Mouse (Mus musculus): ENCODE data around the gene Trip13. TPM values are rescaled to one million over a fixed set of nuclear protein-coding genes. Genes with fewer than 3 reads are reported as not detected.
A peak's percentile ranks its signal among the peaks of the same experiment; 100 is the strongest.

Trip13 gene
- polyA plus RNA-seq, 1 experiment from 2014 or later = 19.1 TPM

GRCm38 (mm10) chr13:73881347-73881746 lies 56.2 kb downstream of the Trip13 start:
- Histone ChIP-seq H3K27ac (no peak overlapping the region), H3K9ac (ENCODE audit: low read depth, low read length) (no peak overlapping the region), H3K9me3 (replicated peaks; ENCODE audit: low read length) (no peaks in the 10 kb centered on the region), H3K4me3 (replicated peaks; ENCODE audit: low read depth, low read length) (no peak overlapping the region), H3K4me1 (replicated peaks; ENCODE audit: insufficient read depth, low read length) (no peaks in the 10 kb centered on the region), H3K4me2 (ENCODE audit: low read length) (no peak overlapping the region), H3K27me3 (ENCODE audit: insufficient read depth, low read length) (no peaks in the 10 kb centered on the region), H3K36me3 (ENCODE audit: insufficient read depth, low read length) (no peaks in the 10 kb centered on the region)
- 65% methylated on average over 8 of the region's 8 CpGs for WGBS
- peak; percentile 47 for DNase-seq (ENCODE audit: low spot score)
- ATAC-seq (replicated peaks; ENCODE audit: low FRiP score, low read depth) = no peak
- no peak for TF ChIP-seq CTCF (IDR thresholded peaks at IDR 0.05; ENCODE audit: low read depth)

GRCm38 (mm10) chr13:73879824-73880223 lies 57.8 kb downstream of the Trip13 start:
- H3K36me3 ChIP-seq (ENCODE audit: insufficient read depth, low read length) = no peaks in the 10 kb centered on the region
- no peak overlapping the region for H3K9ac ChIP-seq (ENCODE audit: low read depth, low read length)
- no peaks in the 10 kb centered on the region for H3K9me3 ChIP-seq (replicated peaks; ENCODE audit: low read length)
- peak; percentile 25; the same call in 1 of the 2 replicates for TF ChIP-seq CTCF (IDR thresholded peaks at IDR 0.05; ENCODE audit: low read depth)
- DNase-seq (ENCODE audit: low spot score) (no peak), ATAC-seq (replicated peaks; ENCODE audit: low FRiP score, low read depth) (no peak)
- H3K27me3 ChIP-seq (ENCODE audit: insufficient read depth, low read length) = no peaks in the 10 kb centered on the region
- no peak overlapping the region for H3K4me2 ChIP-seq (ENCODE audit: low read length)
- H3K4me3 ChIP-seq (replicated peaks; ENCODE audit: low read depth, low read length) = no peak overlapping the region
- no peaks in the 10 kb centered on the region for H3K4me1 ChIP-seq (replicated peaks; ENCODE audit: insufficient read depth, low read length)
- 88% methylated on average over 5 of the region's 5 CpGs for WGBS
- no peak overlapping the region for H3K27ac ChIP-seq

GRCm38 (mm10) chr13:73872159-73872558 lies 65.4 kb downstream of the Trip13 start:
- H3K9me3 ChIP-seq (replicated peaks; ENCODE audit: low read length) = no peaks in the 10 kb centered on the region
- no peaks in the 10 kb centered on the region for H3K4me1 ChIP-seq (replicated peaks; ENCODE audit: insufficient read depth, low read length)
- H3K27ac ChIP-seq = no peak overlapping the region
- WGBS = 76% methylated on average over 2 of the region's 2 CpGs
- no peak for ATAC-seq (replicated peaks; ENCODE audit: low FRiP score, low read depth)
- H3K4me3 ChIP-seq (replicated peaks; ENCODE audit: low read depth, low read length) = no peak overlapping the region
- H3K4me2 ChIP-seq (ENCODE audit: low read length) = no peak overlapping the region
- no peak overlapping the region for H3K9ac ChIP-seq (ENCODE audit: low read depth, low read length)
- H3K27me3 ChIP-seq (ENCODE audit: insufficient read depth, low read length) = no peaks in the 10 kb centered on the region
- TF ChIP-seq CTCF (IDR thresholded peaks at IDR 0.05; ENCODE audit: low read depth) = no peak
- no peak for DNase-seq (ENCODE audit: low spot score)
- H3K36me3 ChIP-seq (ENCODE audit: insufficient read depth, low read length) = no peaks in the 10 kb centered on the region

Small RNA genes within 50 kb of the gene (microRNA-seq; reads per million reads assigned to microRNA genes)
- not detected for gene Gm25197

Other genes with a start within 250 kb of the Trip13 start
- gene Slc6a19, start 232.9 kb downstream of the Trip13 start, polyA plus RNA-seq (2015; fragmentation: Nextera tagmentation; extraction: Ambion mirVana) = 5.7 and 5.9 TPM in 2 replicates
- gene Slc12a7, start 204.7 kb downstream of the Trip13 start, polyA plus RNA-seq (2015; fragmentation: Nextera tagmentation; extraction: Ambion mirVana) = 14.7 and 16.1 TPM in 2 replicates
- gene Nkd2, start 90.2 kb downstream of the Trip13 start, polyA plus RNA-seq (2015; fragmentation: Nextera tagmentation; extraction: Ambion mirVana) = 8.9 and 10.1 TPM in 2 replicates
- 35.5 and 39.0 TPM in 2 replicates for gene Brd9, start within 50 bp of the Trip13 start, polyA plus RNA-seq (2015; fragmentation: Nextera tagmentation; extraction: Ambion mirVana)
- not detected in 2 replicates for gene Zdhhc11, start 26.1 kb upstream of the Trip13 start, polyA plus RNA-seq (2015; fragmentation: Nextera tagmentation; extraction: Ambion mirVana)
- gene Tppp, start 71.6 kb upstream of the Trip13 start, polyA plus RNA-seq (2015; fragmentation: Nextera tagmentation; extraction: Ambion mirVana) = 0.42 and 0.56 TPM in 2 replicates
- gene Cep72, start 124.5 kb upstream of the Trip13 start, polyA plus RNA-seq (2015; fragmentation: Nextera tagmentation; extraction: Ambion mirVana) = 8.7 and 9.7 TPM in 2 replicates
- 10.3 and 10.8 TPM in 2 replicates for gene Slc9a3, start 183.7 kb upstream of the Trip13 start, polyA plus RNA-seq (2015; fragmentation: Nextera tagmentation; extraction: Ambion mirVana)